Mouse (Mus musculus) embryo, embryonic 10 days (tissue): ENCODE results near the gene Cyp46a1.
A peak's percentile ranks its signal among the peaks of the same experiment; 100 is the strongest.

ENCODE experiments used
- DNase-seq: peaks from one replicate; pipeline ENCODE4 v3.0.0-alpha.2; 2015; ENCODE audit warnings: low spot score

Cyp46a1 gene

GRCm38 (mm10) chr12:108333895-108334445 is at the start of gene Cyp46a1:
TSS of gene Cyp46a1 (plus strand) at chr12:108334381.
- DNase-seq: peak; percentile 100

- DNase-seq: peak; percentile 79
Measured at GRCm38 (mm10) chr12:108284455-108285224, 49.5 kb upstream of the Cyp46a1 start.

GRCm38 (mm10) chr12:108285225-108286011 is 48.8 kb upstream of the Cyp46a1 start:
- DNase-seq: peak; percentile 52

- no peak for DNase-seq
Measured at GRCm38 (mm10) chr12:108286381-108286780, 47.8 kb upstream of the Cyp46a1 start.

GRCm38 (mm10) chr12:108287011-108287410 is 47.2 kb upstream of the Cyp46a1 start:
- DNase-seq: no peak

- no peak for DNase-seq
Measured at GRCm38 (mm10) chr12:108288127-108288880, 45.9 kb upstream of the Cyp46a1 start.

- DNase-seq: peak; percentile 81
Measured at GRCm38 (mm10) chr12:108292419-108292818, 41.8 kb upstream of the Cyp46a1 start.

- DNase-seq: peak; percentile 84
Measured at GRCm38 (mm10) chr12:108292957-108293356, 41.2 kb upstream of the Cyp46a1 start.

- DNase-seq: no peak
Measured at GRCm38 (mm10) chr12:108294620-108295019, 39.6 kb upstream of the Cyp46a1 start.

GRCm38 (mm10) chr12:108297033-108297432 is 37.1 kb upstream of the Cyp46a1 start:
- DNase-seq: no peak

GRCm38 (mm10) chr12:108301006-108301405 is 33.2 kb upstream of the Cyp46a1 start:
- DNase-seq: no peak

GRCm38 (mm10) chr12:108303778-108304365 is 30.3 kb upstream of the Cyp46a1 start:
- no peak for DNase-seq

- DNase-seq: no peak
Measured at GRCm38 (mm10) chr12:108305172-108305571, 29.0 kb upstream of the Cyp46a1 start.

GRCm38 (mm10) chr12:108305812-108306794 is 28.1 kb upstream of the Cyp46a1 start, which contains the start of gene Hhipl1:
TSS of gene Hhipl1 (plus strand) at chr12:108306270.
- DNase-seq: peak; percentile 75

GRCm38 (mm10) chr12:108307553-108307952 is 26.6 kb upstream of the Cyp46a1 start:
- peak; percentile 72 for DNase-seq

GRCm38 (mm10) chr12:108308363-108308856 is 25.8 kb upstream of the Cyp46a1 start:
- DNase-seq: no peak

GRCm38 (mm10) chr12:108309116-108309794 is 24.9 kb upstream of the Cyp46a1 start:
- DNase-seq: no peak

- DNase-seq: no peak
Measured at GRCm38 (mm10) chr12:108310041-108310440, 24.1 kb upstream of the Cyp46a1 start.

GRCm38 (mm10) chr12:108310456-108311027 is 23.6 kb upstream of the Cyp46a1 start:
- DNase-seq: no peak
